Mouse (Mus musculus) intestine, postnatal 0 days (tissue): ENCODE data around the gene B3glct. TPM values are rescaled to one million over a fixed set of nuclear protein-coding genes. Genes with fewer than 3 reads are reported as not detected.

Source experiments
- ATAC-seq: fragments of 200-750 bp; cut with Nextera tagmentation; 2 replicates; pipeline ENCODE4 v1.8.0; 2017; ENCODE audit warnings: mild to moderate bottlenecking, moderate TSS enrichment, moderate library complexity
- H3K27ac ChIP-seq: fragments of 300-500 bp; sonication (generic); 2 replicates; pipeline ENCODE4 v1.5.1; 2014; ENCODE audit warnings: mild to moderate bottlenecking, low read depth, low read length, moderate library complexity
- H3K27me3 ChIP-seq: fragments of 300-500 bp; sonication (generic); replicated peaks from 2 replicates; pipeline ENCODE4 v1.6.1; 2014; ENCODE audit warnings: low read length, mixed read lengths; ENCODE audit not compliant: control insufficient read depth, insufficient read depth
- H3K36me3 ChIP-seq: fragments of 300-500 bp; sonication (generic); 2 replicates; pipeline ENCODE4 v1.6.1; 2014; ENCODE audit warnings: mild to moderate bottlenecking, moderate library complexity; ENCODE audit not compliant: control insufficient read depth, insufficient read depth
- H3K4me1 ChIP-seq: fragments of 300-500 bp; sonication (generic); replicated peaks from 2 replicates; pipeline ENCODE4 v1.6.1; 2014; ENCODE audit warnings: antibody characterized with exemption, low read length, mixed read lengths; ENCODE audit not compliant: control insufficient read depth, insufficient read depth
- H3K4me2 ChIP-seq: fragments of 300-500 bp; sonication (generic); replicated peaks from 2 replicates; pipeline ENCODE4 v1.6.1; 2014; ENCODE audit warnings: low read depth, mild to moderate bottlenecking, moderate library complexity
- H3K4me3 ChIP-seq: fragments of 300-500 bp; sonication (generic); 2 replicates; pipeline ENCODE4 v1.5.1; 2014; ENCODE audit warnings: low read depth, low read length
- H3K9ac ChIP-seq: fragments of 300-500 bp; sonication (generic); 2 replicates; pipeline ENCODE4 v1.6.1; 2014; ENCODE audit warnings: mild to moderate bottlenecking, low read depth, low read length
- H3K9me3 ChIP-seq: fragments of 300-500 bp; sonication (generic); 2 replicates; pipeline ENCODE4 v1.6.1; 2016; ENCODE audit warnings: mixed run types; ENCODE audit not compliant: control insufficient read depth
- CTCF ChIP-seq: sonication (generic); IDR thresholded peaks from 2 replicates; pipeline ENCODE4 v1.5.1; 2016; ENCODE audit warnings: low read depth, mild to moderate bottlenecking, control low read depth, antibody characterized with exemption, moderate library complexity
- WGBS: fragments of 180-500 bp; shearing (Covaris S2); extraction: QIAGEN DNeasy Blood & Tissue Kit; methylation state at CpG from one replicate; pipeline ENCODE4 v1.1.7; 2014; 5-methylcytosine and 5-hydroxymethylcytosine counted together
- polyA plus RNA-seq: library from polyadenylated mRNA; unstranded; fragments of >200 nt; fragmentation: Nextera tagmentation; extraction: Ambion mirVana; gene quantifications from 2 replicates; pipeline ENCODE4 v1.2.1, GENCODE M21; 2015

B3glct gene
- polyA plus RNA-seq, 1 experiment from 2014 or later, result 10.7 TPM

DNA sequence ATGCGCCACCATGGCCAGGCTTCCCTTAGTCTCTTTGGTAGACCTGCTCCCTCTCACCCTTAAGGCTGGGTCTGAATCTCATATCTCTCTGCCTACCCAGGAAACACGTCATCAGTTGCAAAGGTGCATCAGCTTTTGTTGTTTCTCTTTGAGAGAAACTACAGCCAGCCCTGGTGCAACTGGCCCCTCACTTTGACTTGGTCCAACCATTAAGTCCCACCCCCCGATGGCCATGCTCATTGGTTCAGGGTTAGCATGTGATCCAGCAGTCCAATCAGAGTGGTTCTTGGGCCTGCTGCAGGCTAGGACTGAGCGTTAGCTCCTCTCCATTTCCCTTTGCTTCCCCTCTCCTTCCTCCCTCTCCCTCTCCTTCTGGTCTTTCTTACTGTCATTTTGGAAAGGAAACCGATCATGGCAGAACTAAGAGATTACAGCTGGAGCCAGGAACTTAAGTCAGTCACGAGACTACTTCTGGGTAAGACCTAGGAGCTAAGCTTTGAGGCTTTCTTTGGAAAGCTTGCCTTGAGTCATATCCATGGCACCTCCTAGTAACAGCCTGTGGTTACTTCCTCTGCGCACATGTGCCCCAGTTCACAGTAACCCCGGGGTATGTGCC lies 36.6 kb upstream of the B3glct start:
- 79% methylated on average over 8 of the region's 8 CpGs for WGBS
- H3K9ac ChIP-seq, result no peak overlapping the region
- no peak for ATAC-seq
- no peak overlapping the region for H3K4me2 ChIP-seq
- no peaks in the 10 kb centered on the region for H3K4me1 ChIP-seq
- no peak for TF ChIP-seq CTCF
- no peak overlapping the region for H3K4me3 ChIP-seq
- no peaks in the 10 kb centered on the region for H3K27me3 ChIP-seq
- no peaks in the 10 kb centered on the region for H3K36me3 ChIP-seq
- no peaks in the 10 kb centered on the region for H3K9me3 ChIP-seq
- no peak overlapping the region for H3K27ac ChIP-seq

- Histone ChIP-seq H3K4me2 (no peak overlapping the region), H3K27ac (no peak overlapping the region), H3K9me3 (no peaks in the 10 kb centered on the region), H3K4me1 (no peaks in the 10 kb centered on the region), H3K9ac (no peak overlapping the region), H3K4me3 (no peak overlapping the region), H3K27me3 (no peaks in the 10 kb centered on the region), H3K36me3 (no peaks in the 10 kb centered on the region)
- WGBS, result 41% methylated on average over 6 of the region's 6 CpGs
- peak; percentile 67 for ATAC-seq
- peak; percentile 85 for TF ChIP-seq CTCF
Measured at GRCm38 (mm10) chr5:149642366-149642765, 35.7 kb upstream of the B3glct start.

DNA sequence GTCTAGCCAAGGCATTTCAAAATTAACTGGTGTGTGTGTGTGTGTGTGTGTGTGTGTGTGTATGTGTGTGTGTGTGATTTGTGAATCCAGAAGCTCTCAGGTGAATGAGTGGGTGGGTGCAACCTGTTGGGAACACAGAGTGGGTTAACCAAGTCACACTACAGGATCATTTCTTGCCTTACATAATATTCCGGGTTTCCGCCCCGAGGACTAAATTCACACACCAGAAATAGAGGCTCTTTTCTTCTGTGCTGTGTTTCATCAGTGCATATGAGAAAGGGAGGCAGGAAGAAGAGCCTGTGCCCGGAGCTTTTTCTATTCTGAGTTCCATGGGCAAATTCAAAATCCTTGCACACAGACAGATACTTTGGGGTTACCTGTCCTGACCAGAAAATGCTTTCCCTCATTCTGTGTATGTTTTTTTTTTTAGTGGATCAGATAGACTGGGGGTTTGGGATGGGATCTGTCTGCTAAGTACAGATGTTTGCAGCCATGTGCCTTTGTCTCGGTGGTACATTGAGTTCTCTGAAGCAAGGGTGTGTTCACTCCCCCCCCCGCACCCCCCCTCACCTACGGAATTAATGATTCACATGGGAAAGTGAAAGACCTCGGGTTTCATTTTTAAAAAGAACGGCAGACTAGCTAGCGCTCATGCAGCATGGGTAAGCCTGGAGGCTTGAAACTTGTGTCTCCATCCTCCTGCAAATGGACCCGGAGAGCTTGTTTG lies 35.1 kb upstream of the B3glct start:
- H3K27ac ChIP-seq, result no peak overlapping the region
- peak; percentile 39; the same call in 1 of the 2 replicates for ATAC-seq
- H3K9ac ChIP-seq, result no peak overlapping the region
- 0 out of 2 replicates have a peak overlapping the region, but pooled peaks have one; percentile 21 for H3K4me2 ChIP-seq
- no peak for TF ChIP-seq CTCF
- WGBS, result 69% methylated on average over 11 of the region's 11 CpGs
- H3K9me3 ChIP-seq, result no peaks in the 10 kb centered on the region
- H3K36me3 ChIP-seq, result no peaks in the 10 kb centered on the region
- no peak overlapping the region for H3K4me3 ChIP-seq
- no peaks in the 10 kb centered on the region for H3K27me3 ChIP-seq
- no peaks in the 10 kb centered on the region for H3K4me1 ChIP-seq

DNA sequence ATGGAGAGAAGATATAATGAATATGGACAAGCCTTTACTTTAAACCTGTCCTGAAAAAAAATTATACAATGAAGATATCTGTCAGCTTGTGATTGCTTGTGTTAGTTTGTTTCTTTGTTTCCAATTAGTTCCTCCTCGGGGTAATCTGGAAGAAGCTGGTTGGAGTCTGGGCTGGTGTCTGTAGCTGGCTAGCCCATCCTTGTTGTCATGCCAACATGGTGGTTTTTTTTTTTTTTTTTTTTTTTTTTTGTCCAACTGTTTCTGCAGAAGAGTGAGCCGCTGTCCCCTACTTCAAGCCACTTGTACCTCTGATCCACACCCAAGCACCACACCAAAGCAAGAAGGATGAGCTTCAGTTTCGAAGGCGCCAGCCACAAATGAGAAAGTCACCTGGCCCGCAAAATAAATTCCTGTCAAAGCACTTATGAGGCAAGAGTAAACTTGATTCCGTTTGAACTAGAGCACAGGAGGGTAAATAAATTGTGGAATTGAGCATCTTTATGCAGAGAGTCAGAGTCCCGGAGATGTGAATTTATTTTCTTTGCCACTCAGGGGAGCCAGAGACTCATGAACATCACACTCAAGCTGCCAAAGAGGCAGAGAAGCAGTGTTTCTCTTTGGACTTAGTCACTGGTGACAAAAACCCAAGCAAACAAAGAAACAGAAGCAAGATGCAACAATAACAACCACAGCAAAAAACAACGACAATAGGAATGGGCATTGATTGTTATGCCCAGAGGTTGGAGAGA lies 30.5 kb upstream of the B3glct start:
- no peaks in the 10 kb centered on the region for H3K27me3 ChIP-seq
- no peak overlapping the region for H3K4me3 ChIP-seq
- no peak overlapping the region for H3K27ac ChIP-seq
- 69% methylated on average over 8 of the region's 8 CpGs for WGBS
- no peaks in the 10 kb centered on the region for H3K9me3 ChIP-seq
- H3K36me3 ChIP-seq, result no peaks in the 10 kb centered on the region
- no peak for ATAC-seq
- no peak overlapping the region for H3K4me2 ChIP-seq
- TF ChIP-seq CTCF, result peak; percentile 57
- H3K9ac ChIP-seq, result no peak overlapping the region
- no peaks in the 10 kb centered on the region for H3K4me1 ChIP-seq

DNA sequence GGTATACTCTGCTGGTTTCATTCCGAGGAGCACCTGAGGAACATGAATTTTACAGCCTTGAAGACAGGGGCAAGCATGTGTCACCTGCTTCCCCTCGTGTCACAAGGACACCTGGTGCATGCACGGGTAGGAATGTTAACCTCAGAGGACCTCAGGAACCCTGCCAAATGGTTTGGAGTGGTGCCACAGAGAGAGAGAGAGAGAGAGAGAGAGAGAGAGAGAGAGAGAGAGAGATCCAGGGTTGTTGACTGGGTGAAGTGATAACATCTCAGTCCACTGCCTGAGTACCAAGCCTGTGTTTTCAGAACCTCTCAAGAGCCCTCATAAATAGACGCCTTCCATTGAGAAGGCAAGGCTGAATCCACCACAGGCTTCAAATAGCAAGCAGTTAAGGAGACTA lies 29.8 kb upstream of the B3glct start:
- Histone ChIP-seq H3K4me3 (no peak overlapping the region), H3K36me3 (no peaks in the 10 kb centered on the region), H3K27ac (no peak overlapping the region; the same call in 1 of the 2 replicates), H3K9me3 (no peaks in the 10 kb centered on the region), H3K27me3 (no peaks in the 10 kb centered on the region), H3K4me2 (no peak overlapping the region), H3K4me1 (no peaks in the 10 kb centered on the region), H3K9ac (no peak overlapping the region)
- 36% methylated on average over 4 of the region's 4 CpGs for WGBS
- ATAC-seq, result 0 out of 2 replicates have a peak, but pooled peaks have one; percentile 23
- no peak for TF ChIP-seq CTCF

- Histone ChIP-seq H3K4me1 (no peaks in the 10 kb centered on the region), H3K9ac (no peak overlapping the region), H3K4me2 (0 out of 2 replicates have a peak overlapping the region, but pooled peaks have one; percentile 13), H3K36me3 (no peaks in the 10 kb centered on the region), H3K27ac (peak overlapping the region; percentile 73), H3K27me3 (no peaks in the 10 kb centered on the region), H3K4me3 (no peak overlapping the region), H3K9me3 (no peaks in the 10 kb centered on the region)
- peak; percentile 61 for ATAC-seq
- no peak for TF ChIP-seq CTCF
- WGBS, result 32% methylated on average over 6 of the region's 6 CpGs
Measured at GRCm38 (mm10) chr5:149648895-149649406, 29.1 kb upstream of the B3glct start.
